Mouse (Mus musculus) midbrain, embryonic 15.5 days (tissue): ENCODE results near the gene Dip2b. TPM values are rescaled to one million over a fixed set of nuclear protein-coding genes. Genes with fewer than 3 reads are reported as not detected.

Experiments
- ATAC-seq: fragments of 200-750 bp; cut with Nextera tagmentation; replicated peaks from 2 replicates; pipeline ENCODE4 v1.8.0; 2017; ENCODE audit warnings: moderate TSS enrichment
- H3K27ac ChIP-seq: fragments of 300-500 bp; sonication (generic); 2 replicates; pipeline ENCODE4 v1.5.1; 2015; ENCODE audit warnings: mild to moderate bottlenecking, inconsistent platforms
- H3K27me3 ChIP-seq: fragments of 300-500 bp; sonication (generic); replicated peaks from 2 replicates; pipeline ENCODE4 v1.6.1; 2015; ENCODE audit warnings: inconsistent platforms
- H3K36me3 ChIP-seq: fragments of 300-500 bp; sonication (generic); replicated peaks from 2 replicates; pipeline ENCODE4 v1.6.1; 2015; ENCODE audit warnings: inconsistent platforms
- H3K4me1 ChIP-seq: fragments of 300-500 bp; sonication (generic); 2 replicates; pipeline ENCODE4 v1.6.1; 2015; ENCODE audit warnings: inconsistent platforms
- H3K4me2 ChIP-seq: fragments of 300-500 bp; sonication (generic); 2 replicates; pipeline ENCODE4 v1.6.1; 2015; ENCODE audit warnings: inconsistent platforms, mild to moderate bottlenecking, moderate library complexity
- H3K4me3 ChIP-seq: fragments of 300-500 bp; sonication (generic); 2 replicates; pipeline ENCODE4 v1.5.1; 2015; ENCODE audit warnings: mild to moderate bottlenecking, inconsistent platforms
- H3K9ac ChIP-seq: fragments of 300-500 bp; sonication (generic); 2 replicates; pipeline ENCODE4 v1.6.1; 2015; ENCODE audit warnings: mild to moderate bottlenecking, inconsistent platforms
- H3K9me3 ChIP-seq: fragments of 300-500 bp; sonication (generic); 2 replicates; pipeline ENCODE4 v1.6.1; 2016; ENCODE audit warnings: inconsistent platforms
- WGBS: fragments of 180-500 bp; shearing (Covaris S2); methylation state at CpG from one replicate; pipeline ENCODE4 v1.1.7; 2015; ENCODE audit warnings: mixed read lengths; 5-methylcytosine and 5-hydroxymethylcytosine counted together
- polyA plus RNA-seq: library from polyadenylated mRNA; unstranded; fragments of >200 nt; fragmentation: Nextera tagmentation; extraction: Ambion mirVana; gene quantifications from 2 replicates; pipeline ENCODE4 v1.2.1, GENCODE M21; 2015

Dip2b gene
- 18.9 and 20.2 TPM in 2 replicates for polyA plus RNA-seq

- peak within 1 kb of the TSS; percentile 100 for H3K9ac ChIP-seq
- H3K4me3 ChIP-seq: peak within 1 kb of the TSS; percentile 99
- WGBS: 1% methylated on average over 51 of the region's 68 CpGs
- no peaks in the 10 kb centered on the region for H3K9me3 ChIP-seq
- peak within 1 kb of the TSS; percentile 71 for H3K4me2 ChIP-seq
- peak within 1 kb of the TSS; percentile 100 for H3K27ac ChIP-seq
- no peaks in the 10 kb centered on the region for H3K36me3 ChIP-seq
- no peaks in the 10 kb centered on the region for H3K27me3 ChIP-seq
- ATAC-seq: peak; percentile 90
- peaks cover 33% of the 10 kb centered on the region for H3K4me1 ChIP-seq
Observed at GRCm38 (mm10) chr15:100038470-100038971, at the start of gene Dip2b. Gene Dip2b, plus strand, starts transcription at chr15:100038664.

- Histone ChIP-seq H3K36me3 (peaks cover 27% of the 10 kb centered on the region; the same call in 1 of the 2 replicates), H3K27me3 (no peaks in the 10 kb centered on the region), H3K4me2 (no peak overlapping the region), H3K4me3 (no peak overlapping the region), H3K9ac (no peak overlapping the region), H3K4me1 (no peaks in the 10 kb centered on the region), H3K9me3 (no peaks in the 10 kb centered on the region), H3K27ac (no peak overlapping the region)
- 94% methylated on average over 1 of the region's 1 CpGs for WGBS
- ATAC-seq: no peak
Observed at GRCm38 (mm10) chr15:99993100-99993499, 45.4 kb upstream of the Dip2b start.

- Histone ChIP-seq H3K4me1 (no peaks in the 10 kb centered on the region), H3K4me3 (no peak overlapping the region), H3K36me3 (peaks cover 22% of the 10 kb centered on the region; the same call in 1 of the 2 replicates), H3K27ac (no peak overlapping the region), H3K9ac (no peak overlapping the region), H3K27me3 (no peaks in the 10 kb centered on the region), H3K9me3 (no peaks in the 10 kb centered on the region), H3K4me2 (no peak overlapping the region)
- WGBS: 95% methylated on average over 6 of the region's 6 CpGs
- no peak for ATAC-seq
Observed at GRCm38 (mm10) chr15:99997114-99997804, 41.2 kb upstream of the Dip2b start.

GRCm38 (mm10) chr15:99999390-99999789 is 39.1 kb upstream of the Dip2b start:
- H3K36me3 ChIP-seq: peaks cover 31% of the 10 kb centered on the region

GRCm38 (mm10) chr15:100004677-100005273 is 33.7 kb upstream of the Dip2b start:
- H3K36me3 ChIP-seq: peaks cover 31% of the 10 kb centered on the region
- ATAC-seq: no peak
- no peak overlapping the region for H3K4me3 ChIP-seq
- no peak overlapping the region for H3K27ac ChIP-seq
- H3K27me3 ChIP-seq: no peaks in the 10 kb centered on the region
- H3K9me3 ChIP-seq: no peaks in the 10 kb centered on the region
- H3K4me1 ChIP-seq: no peaks in the 10 kb centered on the region
- H3K9ac ChIP-seq: no peak overlapping the region
- no peak overlapping the region for H3K4me2 ChIP-seq
- WGBS: 90% methylated on average over 7 of the region's 7 CpGs

More at GRCm38 (mm10) chr15:99999390-99999789, 39.1 kb upstream of the Dip2b start:
- Histone ChIP-seq H3K9ac (no peak overlapping the region), H3K4me3 (no peak overlapping the region), H3K9me3 (no peaks in the 10 kb centered on the region), H3K4me1 (no peaks in the 10 kb centered on the region), H3K27me3 (no peaks in the 10 kb centered on the region), H3K27ac (no peak overlapping the region), H3K4me2 (no peak overlapping the region)
- no peak for ATAC-seq
- WGBS: 86% methylated on average over 1 of the region's 1 CpGs

- H3K36me3 ChIP-seq: peaks cover 33% of the 10 kb centered on the region
Observed at GRCm38 (mm10) chr15:100006180-100006579, 32.3 kb upstream of the Dip2b start.

GRCm38 (mm10) chr15:100018280-100018899 is 20.1 kb upstream of the Dip2b start:
- 65% methylated on average over 6 of the region's 6 CpGs for WGBS
- no peak overlapping the region for H3K9ac ChIP-seq
- H3K4me3 ChIP-seq: no peak overlapping the region
- H3K4me2 ChIP-seq: no peak overlapping the region
- H3K9me3 ChIP-seq: no peaks in the 10 kb centered on the region
- no peak for ATAC-seq
- H3K4me1 ChIP-seq: no peaks in the 10 kb centered on the region
- no peak overlapping the region for H3K27ac ChIP-seq
- no peaks in the 10 kb centered on the region for H3K27me3 ChIP-seq
- H3K36me3 ChIP-seq: peaks cover 4% of the 10 kb centered on the region; the same call in 1 of the 2 replicates

More at GRCm38 (mm10) chr15:100006180-100006579, 32.3 kb upstream of the Dip2b start:
- Histone ChIP-seq H3K4me1 (no peaks in the 10 kb centered on the region), H3K27me3 (no peaks in the 10 kb centered on the region), H3K4me3 (no peak overlapping the region), H3K9ac (no peak overlapping the region), H3K9me3 (no peaks in the 10 kb centered on the region), H3K27ac (no peak overlapping the region), H3K4me2 (no peak overlapping the region)
- no peak for ATAC-seq

- Histone ChIP-seq H3K4me3 (no peak overlapping the region), H3K27ac (no peak overlapping the region), H3K9me3 (no peaks in the 10 kb centered on the region), H3K4me1 (no peaks in the 10 kb centered on the region), H3K36me3 (no peaks in the 10 kb centered on the region), H3K9ac (no peak overlapping the region), H3K27me3 (no peaks in the 10 kb centered on the region), H3K4me2 (no peak overlapping the region)
- no peak for ATAC-seq
- WGBS: 82% methylated on average over 1 of the region's 1 CpGs
Observed at GRCm38 (mm10) chr15:100021175-100021574, 17.3 kb upstream of the Dip2b start.

GRCm38 (mm10) chr15:100022923-100023322 is 15.5 kb upstream of the Dip2b start:
- Histone ChIP-seq H3K4me2 (no peak overlapping the region), H3K9ac (no peak overlapping the region), H3K27ac (no peak overlapping the region), H3K36me3 (no peaks in the 10 kb centered on the region), H3K9me3 (no peaks in the 10 kb centered on the region), H3K4me1 (no peaks in the 10 kb centered on the region), H3K4me3 (no peak overlapping the region), H3K27me3 (no peaks in the 10 kb centered on the region)
- WGBS: 23% methylated on average over 5 of the region's 5 CpGs
- no peak for ATAC-seq

- Histone ChIP-seq H3K4me3 (no peak overlapping the region), H3K9ac (no peak overlapping the region), H3K4me2 (no peak overlapping the region), H3K27me3 (no peaks in the 10 kb centered on the region), H3K36me3 (no peaks in the 10 kb centered on the region), H3K4me1 (no peaks in the 10 kb centered on the region), H3K9me3 (no peaks in the 10 kb centered on the region), H3K27ac (no peak overlapping the region)
- no peak for ATAC-seq
- 81% methylated on average over 11 of the region's 11 CpGs for WGBS
Observed at GRCm38 (mm10) chr15:100025076-100025834, 13.2 kb upstream of the Dip2b start.

GRCm38 (mm10) chr15:100028133-100028532 is 10.3 kb upstream of the Dip2b start:
- Histone ChIP-seq H3K27me3 (no peaks in the 10 kb centered on the region), H3K4me2 (no peak overlapping the region), H3K27ac (no peak overlapping the region), H3K4me3 (no peak overlapping the region), H3K9ac (no peak overlapping the region), H3K36me3 (no peaks in the 10 kb centered on the region), H3K9me3 (no peaks in the 10 kb centered on the region), H3K4me1 (no peaks in the 10 kb centered on the region)
- 75% methylated on average over 2 of the region's 2 CpGs for WGBS
- ATAC-seq: no peak

GRCm38 (mm10) chr15:100029497-100029896 is 9.0 kb upstream of the Dip2b start:
- Histone ChIP-seq H3K4me2 (no peak overlapping the region), H3K27ac (no peak overlapping the region)
- WGBS: 90% methylated on average over 8 of the region's 8 CpGs

More at GRCm38 (mm10) chr15:100029497-100029896, 9.0 kb upstream of the Dip2b start:
- Histone ChIP-seq H3K27me3 (no peaks in the 10 kb centered on the region), H3K4me1 (no peaks in the 10 kb centered on the region), H3K4me3 (no peak overlapping the region), H3K9me3 (no peaks in the 10 kb centered on the region), H3K36me3 (no peaks in the 10 kb centered on the region), H3K9ac (no peak overlapping the region)
- ATAC-seq: no peak
